Mouse (Mus musculus) heart, postnatal 0 days (tissue): ENCODE results near the gene Ccdc96. TPM values are rescaled to one million over a fixed set of nuclear protein-coding genes. Genes with fewer than 3 reads are reported as not detected.

ENCODE experiments used
- ATAC-seq: fragments of 200-750 bp; cut with Nextera tagmentation; 2 replicates; pipeline ENCODE4 v1.8.0; 2017; ENCODE audit warnings: low read depth, moderate number of reproducible peaks, moderate library complexity; ENCODE audit not compliant: insufficient read depth
- DNase-seq: peaks from one replicate; pipeline ENCODE4 v3.0.0-alpha.2; 2016; ENCODE audit warnings: low spot score
- H3K27ac ChIP-seq: fragments of 300-500 bp; sonication (generic); 2 replicates; pipeline ENCODE4 v1.5.1; 2014; ENCODE audit warnings: low read depth, mild to moderate bottlenecking
- H3K27me3 ChIP-seq: fragments of 300-500 bp; sonication (generic); 2 replicates; pipeline ENCODE4 v1.6.1; 2014; ENCODE audit warnings: low read length, mixed read lengths; ENCODE audit not compliant: control insufficient read depth, insufficient read depth
- H3K36me3 ChIP-seq: fragments of 300-500 bp; sonication (generic); replicated peaks from 2 replicates; pipeline ENCODE4 v1.6.1; 2014; ENCODE audit warnings: low read length, mixed read lengths; ENCODE audit not compliant: control insufficient read depth, insufficient read depth
- H3K4me1 ChIP-seq: fragments of 300-500 bp; sonication (generic); 2 replicates; pipeline ENCODE4 v1.6.1; 2014; ENCODE audit warnings: antibody characterized with exemption; ENCODE audit not compliant: control insufficient read depth, insufficient read depth
- H3K4me2 ChIP-seq: fragments of 300-500 bp; sonication (generic); 2 replicates; pipeline ENCODE4 v1.6.1; 2014; ENCODE audit warnings: low read depth, mild to moderate bottlenecking, low read length, moderate library complexity
- H3K4me3 ChIP-seq: fragments of 300-500 bp; sonication (generic); 2 replicates; pipeline ENCODE4 v1.5.1; 2014; ENCODE audit warnings: low read depth, low read length
- H3K9ac ChIP-seq: fragments of 300-500 bp; sonication (generic); replicated peaks from 2 replicates; pipeline ENCODE4 v1.6.1; 2014; ENCODE audit warnings: low read depth, low read length, mixed read lengths
- H3K9me3 ChIP-seq: fragments of 300-500 bp; sonication (generic); replicated peaks from 2 replicates; pipeline ENCODE4 v1.6.1; 2016; ENCODE audit warnings: low read length; ENCODE audit not compliant: control insufficient read depth
- CTCF ChIP-seq: IDR thresholded peaks from 2 replicates; pipeline ENCODE4 v1.5.1; 2016; ENCODE audit warnings: antibody characterized with exemption, control low read depth, low read depth
- EP300 ChIP-seq: IDR thresholded peaks from 2 replicates; pipeline ENCODE4 v1.6.1; 2016; ENCODE audit warnings: antibody characterized with exemption, low read depth
- WGBS: fragments of 180-500 bp; shearing (Covaris S2); extraction: QIAGEN DNeasy Blood & Tissue Kit; methylation state at CpG from one replicate; pipeline ENCODE4 v1.1.7; 2014; 5-methylcytosine and 5-hydroxymethylcytosine counted together
- polyA plus RNA-seq: library from polyadenylated mRNA; unstranded; fragments of >200 nt; fragmentation: Nextera tagmentation; extraction: Ambion mirVana; gene quantifications from 2 replicates; pipeline ENCODE4 v1.2.1, GENCODE M21; 2015
- total RNA-seq: library from RNA; depleted of rRNA; stranded (reverse); fragments of >200 nt; gene quantifications from 2 replicates; pipeline ENCODE4 v1.2.3, GENCODE M21; 2014; ENCODE audit warnings: low replicate concordance; rRNA removed

Ccdc96 gene
- total and polyA plus RNA-seq, 2 experiments from 2014 or later, result 0.19 TPM; not detected in 1

GRCm38 (mm10) chr5:36535438-36536176, 51.2 kb downstream of the Ccdc96 start:
- Histone ChIP-seq H3K27ac (no peak overlapping the region), H3K9ac (no peak overlapping the region), H3K27me3 (no peaks in the 10 kb centered on the region), H3K4me3 (no peak overlapping the region), H3K4me2 (no peak overlapping the region), H3K9me3 (no peaks in the 10 kb centered on the region), H3K4me1 (no peaks in the 10 kb centered on the region), H3K36me3 (no peaks in the 10 kb centered on the region)
- ATAC-seq, result no peak
- 68% methylated on average over 6 of the region's 6 CpGs for WGBS
- no peak for DNase-seq
- TF ChIP-seq EP300 (no peak), CTCF (no peak)

DNA sequence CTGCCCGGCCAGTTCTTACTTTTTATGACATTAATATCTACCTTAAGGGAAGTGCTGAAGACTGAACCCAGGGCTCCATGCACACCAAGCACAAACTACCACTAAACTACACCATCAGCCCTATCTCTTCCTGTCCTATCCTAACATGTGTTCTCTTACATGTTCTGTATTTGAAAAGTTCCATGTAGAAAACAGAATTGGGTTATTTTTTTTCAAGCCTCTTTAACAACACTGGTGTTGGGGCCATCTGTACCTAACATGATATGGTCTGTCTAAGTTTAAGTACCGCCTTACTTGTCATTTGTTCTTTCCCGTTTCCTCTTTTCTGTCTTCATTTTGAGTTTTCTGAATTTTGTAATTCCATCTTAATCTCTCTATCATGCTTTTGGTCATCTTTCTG, 52.0 kb downstream of the Ccdc96 start:
- ATAC-seq, result no peak
- H3K4me1 ChIP-seq, result no peaks in the 10 kb centered on the region
- H3K4me3 ChIP-seq, result no peak overlapping the region
- H3K9ac ChIP-seq, result no peak overlapping the region
- H3K27ac ChIP-seq, result no peak overlapping the region
- DNase-seq, result no peak
- no peaks in the 10 kb centered on the region for H3K36me3 ChIP-seq
- H3K4me2 ChIP-seq, result no peak overlapping the region
- TF ChIP-seq CTCF (no peak), EP300 (no peak)
- 81% methylated on average over 3 of the region's 3 CpGs for WGBS
- no peaks in the 10 kb centered on the region for H3K9me3 ChIP-seq
- no peaks in the 10 kb centered on the region for H3K27me3 ChIP-seq

Other genes starting within 250 kb of the Ccdc96 start
- gene Sorcs2, start 86.4 kb upstream of the Ccdc96 start, total RNA-seq, result 19.2 and 32.6 TPM in 2 replicates
- 3.3 and 3.7 TPM in 2 replicates for gene Sorcs2, start 86.4 kb upstream of the Ccdc96 start, polyA plus RNA-seq
- gene Grpel1, start 19.6 kb upstream of the Ccdc96 start, total RNA-seq, result 30.1 and 37.1 TPM in 2 replicates
- gene Grpel1, start 19.6 kb upstream of the Ccdc96 start, polyA plus RNA-seq, result 82.8 and 84.0 TPM in 2 replicates
- gene Tada2b, start 303 bp upstream of the Ccdc96 start, total RNA-seq, result 10.3 and 13.3 TPM in 2 replicates
- gene Tada2b, start 303 bp upstream of the Ccdc96 start, polyA plus RNA-seq, result 1.2 and 1.7 TPM in 2 replicates
- 3.9 and 10.2 TPM in 2 replicates for gene Tbc1d14, start 108.7 kb downstream of the Ccdc96 start, total RNA-seq
- 7.7 and 8.3 TPM in 2 replicates for gene Tbc1d14, start 108.7 kb downstream of the Ccdc96 start, polyA plus RNA-seq
- 52.6 and 81.9 TPM in 2 replicates for gene D5Ertd579e, start 211.4 kb downstream of the Ccdc96 start, total RNA-seq
- gene D5Ertd579e, start 211.4 kb downstream of the Ccdc96 start, polyA plus RNA-seq, result 21.8 and 28.5 TPM in 2 replicates